Mouse (Mus musculus) left cerebral cortex, postnatal 14 days (tissue): ENCODE data around the gene Zfp974. TPM values are rescaled to one million over a fixed set of nuclear protein-coding genes. Genes with fewer than 3 reads are reported as not detected.

Experiments
- total RNA-seq, 2 experiments: library from RNA; stranded (reverse); gene quantifications; 2 replicates each; pipeline ENCODE4 v1.2.3; 2021

Zfp974 gene
- total RNA-seq, 2 experiments from 2014 or later = 12.9 to 13.1 TPM

Other genes with a start within 250 kb of the Zfp974 start
- 1 to 10 TPM; 8.0 to 8.1 TPM for gene Zfp607b, start 240.1 kb downstream of the Zfp974 start, total RNA-seq
- gene Zfp60, start 198.1 kb downstream of the Zfp974 start, total RNA-seq = 10 to 100 TPM; 33.7 to 34.4 TPM
- 1 to 10 TPM; 8.1 to 8.7 TPM for gene Zfp626, start 122.3 kb downstream of the Zfp974 start, total RNA-seq
- 1 to 10 TPM; 4.0 to 4.5 TPM for gene Zfp59, start 90.9 kb downstream of the Zfp974 start, total RNA-seq
- 1 to 10 TPM; 1.5 to 2.3 TPM for gene Zfp607a, start 71.9 kb downstream of the Zfp974 start, total RNA-seq
- gene Zfp780b, start 49.7 kb upstream of the Zfp974 start, total RNA-seq = 10 to 100 TPM; 22.2 to 22.5 TPM
- 1 to 10 TPM; 4.5 to 4.9 TPM for gene Zfp850, start 84.7 kb upstream of the Zfp974 start, total RNA-seq
- 100 to 1,000 TPM; 128 to 130 TPM for gene Psmc4, start 120.6 kb upstream of the Zfp974 start, total RNA-seq
- under 1 TPM; 0.08 to 0.15 TPM for gene Fcgbp, start 141.8 kb upstream of the Zfp974 start, total RNA-seq
- not detected for gene 9530053A07Rik, start 200.0 kb upstream of the Zfp974 start, total RNA-seq
- gene Fbl, start 240.2 kb upstream of the Zfp974 start, total RNA-seq = 10 to 100 TPM; 62.5 to 63.5 TPM